Mouse (Mus musculus): ENCODE data around the gene Eftud2. TPM values are rescaled to one million over a fixed set of nuclear protein-coding genes. Genes with fewer than 3 reads are reported as not detected.

The Eftud2 gene
- polyA plus RNA-seq, 1 experiment from 2014 or later = 167 TPM

DNA sequence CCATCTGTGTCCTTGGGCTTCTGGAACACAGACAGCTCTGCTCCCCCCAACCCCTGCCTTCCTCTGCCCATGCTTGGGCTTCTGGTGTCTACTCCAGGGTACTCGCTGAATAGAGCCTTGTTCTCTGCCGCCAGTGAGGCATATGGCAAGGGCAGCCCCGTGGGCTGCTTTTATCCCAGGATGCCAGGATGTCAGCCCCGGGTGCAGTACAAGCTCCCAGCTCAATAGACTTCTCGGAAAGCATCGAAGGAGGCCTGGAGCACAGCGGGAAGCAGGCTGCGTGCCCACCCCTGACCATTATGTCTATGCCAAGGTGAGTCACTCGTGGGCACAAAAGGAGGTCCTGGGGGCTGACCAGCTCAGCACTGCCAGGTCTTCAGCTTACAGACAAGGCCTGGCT lies 17.6 kb upstream of the Eftud2 start:
- Histone ChIP-seq H3K4me1 (peaks cover 7% of the 10 kb centered on the region; the same call in 1 of the 2 replicates), H3K9ac (no peak overlapping the region), H3K27ac (replicated peaks) (no peak overlapping the region), H3K36me3 (no peaks in the 10 kb centered on the region), H3K27me3 (peaks cover 31% of the 10 kb centered on the region), H3K4me3 (replicated peaks) (no peak overlapping the region), H3K9me3 (replicated peaks) (no peaks in the 10 kb centered on the region), H3K4me2 (replicated peaks) (no peak overlapping the region)
- 67% methylated on average over 9 of the region's 9 CpGs for WGBS
- no peak for ATAC-seq (ENCODE audit: insufficient number of reproducible peaks, low FRiP score, low TSS enrichment, low read depth)

DNA sequence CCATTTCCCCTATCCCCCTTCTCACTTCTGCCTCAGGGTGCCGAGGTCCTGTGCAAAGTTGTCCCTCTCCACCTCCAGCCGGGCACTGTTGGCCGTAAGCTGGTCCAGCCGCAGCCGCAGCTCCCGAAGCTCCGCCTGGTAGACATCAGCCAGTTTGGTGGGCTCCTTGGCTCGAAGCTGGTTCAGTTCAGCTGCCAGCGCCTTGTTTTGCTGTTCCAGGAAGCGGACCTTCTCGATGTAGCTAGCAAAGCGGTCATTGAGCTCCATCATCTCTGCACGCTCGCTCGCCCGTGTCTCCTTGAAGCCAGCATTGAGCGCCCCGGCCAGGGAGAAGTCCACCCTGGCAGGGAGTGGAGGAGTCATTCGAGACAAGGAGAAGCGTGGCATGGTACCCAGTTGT lies 15.9 kb upstream of the Eftud2 start:
- H3K9ac ChIP-seq = no peak overlapping the region
- no peak overlapping the region for H3K4me3 ChIP-seq (replicated peaks)
- H3K27me3 ChIP-seq = peaks cover 42% of the 10 kb centered on the region
- 76% methylated on average over 20 of the region's 20 CpGs for WGBS
- H3K4me2 ChIP-seq (replicated peaks) = no peak overlapping the region
- no peaks in the 10 kb centered on the region for H3K9me3 ChIP-seq (replicated peaks)
- no peaks in the 10 kb centered on the region for H3K36me3 ChIP-seq
- H3K4me1 ChIP-seq = peaks cover 14% of the 10 kb centered on the region; the same call in 1 of the 2 replicates
- no peak overlapping the region for H3K27ac ChIP-seq (replicated peaks)
- ATAC-seq (ENCODE audit: insufficient number of reproducible peaks, low FRiP score, low TSS enrichment, low read depth) = no peak

DNA sequence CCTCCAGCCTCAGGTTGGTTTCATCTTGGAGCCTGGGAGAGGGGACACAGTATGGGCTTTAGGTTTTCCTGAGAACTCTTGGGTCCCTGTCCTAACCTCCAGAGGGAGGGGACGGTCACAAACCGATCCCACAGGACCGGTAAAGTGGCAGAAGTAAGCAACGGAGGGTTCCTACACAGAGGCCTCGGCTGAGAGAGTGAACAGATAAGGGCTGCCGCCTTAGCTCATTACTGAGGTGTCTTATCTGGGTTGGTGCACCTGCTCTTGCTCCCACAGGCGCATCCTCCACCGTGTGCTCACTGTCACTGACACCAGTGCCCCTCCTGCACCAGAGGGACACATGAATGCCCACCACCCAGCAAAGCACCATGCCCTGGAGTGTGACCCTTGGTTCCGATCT lies 15.0 kb upstream of the Eftud2 start:
- ATAC-seq (ENCODE audit: insufficient number of reproducible peaks, low FRiP score, low TSS enrichment, low read depth) = no peak
- H3K36me3 ChIP-seq = no peaks in the 10 kb centered on the region
- peaks cover 45% of the 10 kb centered on the region for H3K27me3 ChIP-seq
- 81% methylated on average over 9 of the region's 9 CpGs for WGBS
- peaks cover 13% of the 10 kb centered on the region; the same call in 1 of the 2 replicates for H3K4me1 ChIP-seq
- no peak overlapping the region for H3K4me2 ChIP-seq (replicated peaks)
- no peak overlapping the region for H3K4me3 ChIP-seq (replicated peaks)
- H3K27ac ChIP-seq (replicated peaks) = no peak overlapping the region
- no peak overlapping the region for H3K9ac ChIP-seq
- no peaks in the 10 kb centered on the region for H3K9me3 ChIP-seq (replicated peaks)

DNA sequence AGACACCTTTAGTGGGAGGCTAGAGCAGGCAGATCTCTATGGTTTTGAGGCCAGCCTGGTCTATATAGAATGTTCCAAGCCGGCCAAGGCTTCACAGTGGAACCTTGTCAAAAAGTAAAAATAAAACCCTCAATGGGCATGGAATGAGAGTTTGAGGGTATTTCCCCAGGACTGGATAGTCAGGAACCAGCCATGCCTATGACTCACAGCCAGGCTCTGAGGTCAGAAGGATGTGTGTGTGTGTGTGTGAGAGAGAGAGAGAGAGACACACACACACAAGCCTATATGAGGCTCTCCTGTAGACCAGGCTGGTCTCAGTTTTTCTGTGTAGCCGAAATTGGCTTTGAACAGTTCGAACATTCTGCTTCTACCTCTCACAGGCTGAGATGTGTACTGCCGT lies 13.9 kb upstream of the Eftud2 start:
- H3K4me3 ChIP-seq (replicated peaks) = no peak overlapping the region
- 84% methylated on average over 4 of the region's 4 CpGs for WGBS
- no peak for ATAC-seq (ENCODE audit: insufficient number of reproducible peaks, low FRiP score, low TSS enrichment, low read depth)
- H3K27ac ChIP-seq (replicated peaks) = no peak overlapping the region
- no peak overlapping the region for H3K4me2 ChIP-seq (replicated peaks)
- H3K9me3 ChIP-seq (replicated peaks) = no peaks in the 10 kb centered on the region
- H3K36me3 ChIP-seq = no peaks in the 10 kb centered on the region
- peaks cover 10% of the 10 kb centered on the region; the same call in 1 of the 2 replicates for H3K4me1 ChIP-seq
- H3K9ac ChIP-seq = no peak overlapping the region
- H3K27me3 ChIP-seq = peaks cover 45% of the 10 kb centered on the region

DNA sequence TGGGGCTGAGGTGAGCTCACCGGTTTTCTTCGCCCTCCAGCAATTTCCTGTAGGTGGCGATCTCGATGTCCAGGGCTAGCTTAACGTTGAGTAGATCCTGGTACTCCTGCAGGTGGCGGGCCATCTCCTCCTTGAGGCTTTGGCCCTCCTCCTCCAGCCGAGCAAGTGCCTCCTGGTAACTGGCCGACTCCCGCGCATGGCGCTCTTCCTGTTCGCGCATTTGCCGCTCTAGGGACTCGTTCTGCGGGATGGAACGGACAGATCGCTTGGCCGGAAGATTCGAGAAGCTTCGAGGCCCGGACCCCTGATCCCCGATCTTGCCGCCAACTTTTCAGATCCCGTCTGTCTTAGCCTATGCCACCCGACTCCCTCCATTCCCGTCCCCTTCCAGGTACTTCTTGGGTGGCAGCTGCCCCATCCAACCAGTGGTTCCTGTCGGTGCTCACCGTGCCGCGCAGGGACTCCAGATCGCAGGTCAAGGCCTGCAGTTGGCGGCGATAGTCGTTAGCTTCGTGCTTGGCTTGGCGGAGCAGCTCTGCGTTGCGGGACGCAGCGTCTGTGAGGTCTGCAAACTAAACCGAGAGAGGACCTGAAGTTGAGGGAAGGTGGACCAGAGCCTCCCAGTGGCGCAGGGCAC lies 12.3 kb upstream of the Eftud2 start:
- H3K27ac ChIP-seq (replicated peaks) = no peak overlapping the region
- H3K9me3 ChIP-seq (replicated peaks) = no peaks in the 10 kb centered on the region
- 2% methylated on average over 43 of the region's 43 CpGs for WGBS
- H3K4me1 ChIP-seq = peaks cover 10% of the 10 kb centered on the region; the same call in 1 of the 2 replicates
- peak; percentile 61; the same call in 1 of the 2 replicates for ATAC-seq (ENCODE audit: insufficient number of reproducible peaks, low FRiP score, low TSS enrichment, low read depth)
- H3K27me3 ChIP-seq = peaks cover 50% of the 10 kb centered on the region
- H3K36me3 ChIP-seq = no peaks in the 10 kb centered on the region
- peak overlapping the region; percentile 65 for H3K4me2 ChIP-seq (replicated peaks)
- peak overlapping the region; percentile 37 for H3K4me3 ChIP-seq (replicated peaks)
- H3K9ac ChIP-seq = peak overlapping the region; percentile 28; the same call in 1 of the 2 replicates

GRCm38 (mm10) chr11:102890096-102890495 lies 9.3 kb upstream of the Eftud2 start:
- H3K4me3 ChIP-seq (replicated peaks) = no peak overlapping the region
- no peak overlapping the region for H3K27ac ChIP-seq (replicated peaks)
- peaks cover 10% of the 10 kb centered on the region; the same call in 1 of the 2 replicates for H3K4me1 ChIP-seq
- no peak overlapping the region for H3K9ac ChIP-seq
- H3K9me3 ChIP-seq (replicated peaks) = no peaks in the 10 kb centered on the region
- 56% methylated on average over 5 of the region's 5 CpGs for WGBS
- no peak for ATAC-seq (ENCODE audit: insufficient number of reproducible peaks, low FRiP score, low TSS enrichment, low read depth)
- peaks cover 53% of the 10 kb centered on the region for H3K27me3 ChIP-seq
- no peaks in the 10 kb centered on the region for H3K36me3 ChIP-seq
- H3K4me2 ChIP-seq (replicated peaks) = no peak overlapping the region

DNA sequence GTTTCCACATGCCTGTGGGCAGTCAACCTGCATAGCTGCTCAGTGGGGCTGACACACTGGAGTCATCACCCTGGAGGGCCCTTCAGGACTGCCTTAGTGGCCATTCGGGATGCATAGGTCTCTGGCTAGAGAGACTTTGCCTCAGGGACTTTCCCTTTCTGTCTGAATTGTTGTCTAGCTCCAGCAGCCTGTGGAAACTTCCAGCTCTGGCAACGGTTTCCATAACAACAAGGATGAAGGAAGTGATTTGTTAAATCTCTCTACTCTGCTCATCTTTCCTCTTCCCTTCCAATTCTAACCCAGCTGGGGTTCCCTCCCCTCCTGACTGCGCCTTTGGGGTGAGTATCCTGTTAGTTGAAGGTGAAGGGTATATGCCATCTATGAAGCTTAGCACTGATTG lies 7.3 kb upstream of the Eftud2 start:
- no peak overlapping the region for H3K27ac ChIP-seq (replicated peaks)
- H3K4me2 ChIP-seq (replicated peaks) = no peak overlapping the region
- H3K9me3 ChIP-seq (replicated peaks) = no peaks in the 10 kb centered on the region
- H3K27me3 ChIP-seq = peaks cover 34% of the 10 kb centered on the region
- H3K9ac ChIP-seq = peak overlapping the region; percentile 1; the same call in 1 of the 2 replicates
- H3K4me3 ChIP-seq (replicated peaks) = no peak overlapping the region
- H3K4me1 ChIP-seq = peaks cover 4% of the 10 kb centered on the region; the same call in 1 of the 2 replicates
- no peaks in the 10 kb centered on the region for H3K36me3 ChIP-seq
- ATAC-seq (ENCODE audit: insufficient number of reproducible peaks, low FRiP score, low TSS enrichment, low read depth) = no peak
- WGBS = 49% methylated on average over 3 of the region's 3 CpGs

DNA sequence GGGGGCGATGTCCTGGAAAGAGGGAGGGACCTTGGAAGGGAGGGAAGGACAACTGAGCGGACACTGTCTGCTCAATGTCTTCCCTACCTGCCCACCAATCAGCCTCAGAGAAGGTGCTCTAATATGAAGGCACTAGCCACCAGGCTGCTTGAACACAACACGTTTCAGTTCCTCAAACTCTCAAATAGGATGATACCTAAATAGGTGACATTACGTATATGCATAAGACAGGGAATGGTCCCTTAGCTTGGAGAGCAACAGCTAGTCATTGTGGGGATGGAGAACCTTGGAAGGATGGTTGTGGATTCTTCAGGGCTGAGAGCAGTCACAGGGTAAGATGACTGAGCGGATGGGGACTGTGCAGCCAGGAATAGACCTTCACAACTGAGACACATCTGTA lies 6.6 kb upstream of the Eftud2 start:
- Histone ChIP-seq H3K9ac (no peak overlapping the region), H3K4me2 (replicated peaks) (no peak overlapping the region), H3K4me1 (no peaks in the 10 kb centered on the region), H3K36me3 (no peaks in the 10 kb centered on the region), H3K9me3 (replicated peaks) (no peaks in the 10 kb centered on the region), H3K27me3 (peaks cover 29% of the 10 kb centered on the region), H3K4me3 (replicated peaks) (no peak overlapping the region), H3K27ac (replicated peaks) (no peak overlapping the region)
- WGBS = 77% methylated on average over 5 of the region's 5 CpGs
- no peak for ATAC-seq (ENCODE audit: insufficient number of reproducible peaks, low FRiP score, low TSS enrichment, low read depth)

DNA sequence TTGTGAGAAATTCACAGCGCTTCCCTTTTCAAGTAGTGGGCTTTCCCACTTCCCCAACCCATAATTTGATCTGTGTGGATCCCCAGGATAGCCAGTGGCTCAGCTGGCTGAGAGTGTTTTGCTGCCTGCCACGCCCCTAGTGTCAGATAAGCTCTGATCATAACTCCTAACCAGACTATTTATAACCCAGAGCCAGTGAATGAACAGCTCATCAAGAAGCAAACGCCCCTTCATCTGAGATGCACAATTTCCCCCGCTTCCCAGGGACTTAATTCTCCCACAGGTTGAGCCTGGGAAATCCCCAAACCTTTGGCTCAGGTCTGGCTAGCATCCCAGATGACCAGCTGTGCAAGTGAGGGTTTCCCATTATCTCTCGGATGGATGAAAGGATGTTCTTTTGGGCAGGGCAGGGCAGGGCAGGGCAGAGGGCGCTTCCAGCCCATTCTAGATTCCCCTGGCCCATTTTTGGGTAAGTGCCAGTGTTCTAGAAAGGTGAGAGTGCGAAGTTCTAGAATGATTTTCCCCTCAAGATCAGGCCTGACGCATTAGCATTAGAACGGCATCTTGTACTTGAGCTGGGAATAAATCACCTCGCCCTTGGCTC lies 3.9 kb upstream of the Eftud2 start, which contains the start of gene Fam187a:
Fam187a (plus strand) TSS at position 554 of the 604 bp plus-strand sequence.
- Histone ChIP-seq H3K27me3 (peaks cover 20% of the 10 kb centered on the region), H3K9ac (no peak within 1 kb of the TSS), H3K27ac (replicated peaks) (no peak within 1 kb of the TSS), H3K9me3 (replicated peaks) (no peaks in the 10 kb centered on the region), H3K4me2 (replicated peaks) (no peak within 1 kb of the TSS), H3K36me3 (no peaks in the 10 kb centered on the region), H3K4me3 (replicated peaks) (no peak within 1 kb of the TSS), H3K4me1 (peaks cover 8% of the 10 kb centered on the region)
- 56% methylated on average over 10 of the region's 10 CpGs for WGBS
- ATAC-seq (ENCODE audit: insufficient number of reproducible peaks, low FRiP score, low TSS enrichment, low read depth) = no peak

DNA sequence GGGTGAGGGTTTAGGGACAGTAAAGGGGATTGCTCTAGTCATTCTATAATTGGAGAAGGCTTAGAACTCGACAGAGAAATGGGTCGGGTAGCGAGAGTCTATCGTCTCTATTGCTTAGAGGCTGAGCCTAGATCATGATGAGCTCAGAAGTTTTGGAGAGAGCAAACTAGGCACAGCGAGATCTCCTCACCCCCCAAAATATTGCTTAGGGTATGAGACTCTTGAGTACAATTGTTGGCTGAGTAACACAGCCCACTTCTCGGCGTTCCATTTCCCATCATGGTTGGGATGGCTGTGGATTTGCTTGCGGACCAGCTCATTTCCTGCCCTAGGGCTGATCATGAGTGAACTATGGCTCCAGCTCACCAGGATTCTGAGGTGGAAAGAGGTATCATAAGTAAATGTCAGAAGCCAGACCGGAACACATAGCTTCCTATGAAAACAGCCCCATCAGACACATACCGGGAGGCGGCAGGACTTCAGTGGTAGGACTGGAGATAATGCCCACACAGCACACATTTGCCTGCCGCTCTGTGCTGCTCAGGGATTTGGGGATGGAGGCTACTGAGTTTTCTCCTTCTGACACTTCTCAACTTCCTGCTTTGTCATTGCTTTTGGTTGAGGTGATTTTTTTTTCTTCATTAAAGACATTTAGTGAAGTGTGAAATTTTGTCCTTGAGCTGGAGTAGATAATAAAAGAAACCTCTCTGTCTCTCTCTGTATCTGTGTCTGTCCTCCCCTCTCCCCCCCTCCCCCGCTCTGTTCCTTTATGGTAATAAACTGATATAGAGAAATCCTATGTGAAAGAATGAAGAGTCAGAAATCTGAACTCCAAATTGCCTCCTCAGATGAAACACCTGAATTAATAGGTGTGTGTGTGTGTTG lies 771 bp upstream of the Eftud2 start:
- peaks cover 13% of the 10 kb centered on the region for H3K4me1 ChIP-seq
- H3K4me2 ChIP-seq (replicated peaks) = peak overlapping the region; percentile 66
- WGBS = 16% methylated on average over 13 of the region's 13 CpGs
- peaks cover 7% of the 10 kb centered on the region; the same call in 1 of the 2 replicates for H3K36me3 ChIP-seq
- H3K9me3 ChIP-seq (replicated peaks) = no peaks in the 10 kb centered on the region
- H3K9ac ChIP-seq = peak overlapping the region; percentile 90; the same call in 1 of the 2 replicates
- peaks cover 8% of the 10 kb centered on the region; the same call in 1 of the 2 replicates for H3K27me3 ChIP-seq
- no peak overlapping the region for H3K27ac ChIP-seq (replicated peaks)
- ATAC-seq (ENCODE audit: insufficient number of reproducible peaks, low FRiP score, low TSS enrichment, low read depth) = 0 out of 2 replicates have a peak, but pooled peaks have one; percentile 12
- H3K4me3 ChIP-seq (replicated peaks) = peak overlapping the region; percentile 84

DNA sequence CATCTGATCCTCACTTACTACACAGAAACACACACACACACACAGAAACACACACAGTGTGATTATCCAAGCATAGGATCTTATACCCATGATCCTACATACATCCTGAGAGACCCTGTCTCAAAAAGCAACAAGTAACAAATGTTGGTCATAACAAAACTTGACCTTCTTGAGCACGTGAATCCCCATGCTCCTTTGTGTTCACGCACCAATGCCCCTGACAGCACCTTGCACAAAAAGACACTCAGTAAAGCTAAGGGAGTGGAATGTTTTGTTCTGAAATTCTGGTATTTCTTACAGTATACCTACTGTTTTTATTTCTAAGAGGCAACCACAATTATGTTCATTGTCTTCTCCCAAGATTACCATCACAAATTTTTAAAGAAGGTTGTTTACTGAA lies 1.2 kb downstream of the Eftud2 start:
- no peak overlapping the region for H3K27ac ChIP-seq (replicated peaks)
- peak overlapping the region; percentile 84 for H3K4me3 ChIP-seq (replicated peaks)
- peaks cover 24% of the 10 kb centered on the region for H3K36me3 ChIP-seq
- H3K4me2 ChIP-seq (replicated peaks) = peak overlapping the region; percentile 66
- no peak for ATAC-seq (ENCODE audit: insufficient number of reproducible peaks, low FRiP score, low TSS enrichment, low read depth)
- H3K9me3 ChIP-seq (replicated peaks) = no peaks in the 10 kb centered on the region
- no peak overlapping the region for H3K9ac ChIP-seq
- WGBS = 84% methylated on average over 2 of the region's 2 CpGs
- H3K4me1 ChIP-seq = peaks cover 13% of the 10 kb centered on the region
- H3K27me3 ChIP-seq = no peaks in the 10 kb centered on the region
